Mouse (Mus musculus): ENCODE measurements around the gene Casz1. TPM values are rescaled to one million over a fixed set of nuclear protein-coding genes. Genes with fewer than 3 reads are reported as not detected.

Gene Casz1
- 2.1 TPM for polyA plus RNA-seq (2014; fragmentation: Illumina TruSeq; extraction: RNeasy Lipid Tissue Mini Kit (QIAGEN cat#74804))

DNA sequence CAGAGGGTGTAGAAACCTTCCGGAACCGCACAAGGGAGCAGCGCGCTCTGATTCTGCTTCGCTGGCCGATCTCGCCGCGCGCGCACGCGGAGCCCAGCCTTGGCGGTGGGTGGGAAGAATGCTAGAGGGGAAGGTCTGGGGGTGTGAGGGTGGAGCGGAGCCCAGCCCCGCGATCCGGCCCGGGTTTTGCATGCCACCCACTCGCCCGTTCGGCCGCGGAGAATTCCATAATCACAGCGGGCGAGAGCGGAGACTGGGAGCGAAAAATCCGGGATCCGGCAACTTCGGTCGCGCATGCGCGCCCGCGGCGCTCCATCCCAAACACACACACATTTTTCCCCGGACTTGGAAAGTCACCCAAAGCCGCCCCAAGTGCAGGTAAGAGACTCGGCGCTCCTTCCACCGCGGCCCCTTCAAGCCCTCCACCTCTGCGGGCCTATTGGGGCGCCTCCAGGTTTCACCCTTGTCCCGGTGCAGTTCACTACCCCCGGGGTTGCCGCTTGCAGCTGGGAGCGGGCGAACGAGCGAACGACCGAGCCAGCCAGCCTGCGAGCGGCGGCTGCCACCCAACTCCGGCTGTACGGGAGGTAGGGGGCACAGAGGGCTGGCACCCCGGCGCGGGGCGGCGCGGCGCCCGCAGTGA lies at the start of gene Casz1:
Gene Casz1, plus strand, starts transcription at position 293 of the 643 bp plus-strand sequence.

Other genes starting within 250 kb of the Casz1 start
- 6.6 TPM for gene Exosc10, start 246.0 kb upstream of the Casz1 start, polyA plus RNA-seq (2014; fragmentation: Illumina TruSeq; extraction: RNeasy Lipid Tissue Mini Kit (QIAGEN cat#74804))
- not detected for gene Srm, start 212.9 kb upstream of the Casz1 start, polyA plus RNA-seq (2014; fragmentation: Illumina TruSeq; extraction: RNeasy Lipid Tissue Mini Kit (QIAGEN cat#74804))
- gene Masp2, start 201.9 kb upstream of the Casz1 start, polyA plus RNA-seq (2014; fragmentation: Illumina TruSeq; extraction: RNeasy Lipid Tissue Mini Kit (QIAGEN cat#74804)), result not detected
- gene Tardbp, start 177.4 kb upstream of the Casz1 start, polyA plus RNA-seq (2014; fragmentation: Illumina TruSeq; extraction: RNeasy Lipid Tissue Mini Kit (QIAGEN cat#74804)), result 1,046 TPM
- not detected for gene Gm572, start 161.1 kb upstream of the Casz1 start, polyA plus RNA-seq (2014; fragmentation: Illumina TruSeq; extraction: RNeasy Lipid Tissue Mini Kit (QIAGEN cat#74804))

All from ovary, adult 10 weeks (tissue).